Mouse (Mus musculus) adrenal gland, postnatal 0 days (tissue): Measurements from ENCODE around the gene Zcchc10. TPM values are rescaled to one million over a fixed set of nuclear protein-coding genes. Genes with fewer than 3 reads are reported as not detected.

Source experiments
- polyA plus RNA-seq: library from polyadenylated mRNA; unstranded; fragments of >200 nt; fragmentation: Nextera tagmentation; extraction: Ambion mirVana; gene quantifications from 2 replicates; pipeline ENCODE4 v1.2.1, GENCODE M21; 2015

Gene Zcchc10
- 16.0 and 16.5 TPM in 2 replicates for polyA plus RNA-seq

DNA sequence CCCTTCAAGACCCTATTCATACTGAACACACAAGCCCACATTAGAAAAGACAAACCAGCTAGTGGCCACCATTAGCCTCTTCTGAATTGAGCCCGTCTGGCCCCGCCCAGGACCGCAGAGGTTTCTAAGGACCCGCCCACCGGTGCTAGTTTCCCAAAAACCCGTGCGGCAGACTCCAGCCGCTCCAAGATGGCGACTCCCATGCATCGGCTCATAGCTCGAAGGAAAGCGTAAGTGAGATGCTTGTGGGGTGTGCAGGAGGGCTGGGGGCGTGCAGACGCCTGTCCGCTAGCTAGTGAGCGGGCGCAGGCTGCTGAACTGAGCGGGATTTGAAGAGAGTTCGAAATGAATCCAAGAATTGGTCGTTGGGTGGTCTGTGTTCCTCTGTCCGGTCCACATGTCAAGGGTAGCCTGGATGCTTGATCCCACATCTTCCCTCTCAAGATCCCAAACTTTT is at the start of gene Zcchc10:
TSS of gene Zcchc10 (plus strand) at position 168 of the 457 bp plus-strand sequence.

DNA sequence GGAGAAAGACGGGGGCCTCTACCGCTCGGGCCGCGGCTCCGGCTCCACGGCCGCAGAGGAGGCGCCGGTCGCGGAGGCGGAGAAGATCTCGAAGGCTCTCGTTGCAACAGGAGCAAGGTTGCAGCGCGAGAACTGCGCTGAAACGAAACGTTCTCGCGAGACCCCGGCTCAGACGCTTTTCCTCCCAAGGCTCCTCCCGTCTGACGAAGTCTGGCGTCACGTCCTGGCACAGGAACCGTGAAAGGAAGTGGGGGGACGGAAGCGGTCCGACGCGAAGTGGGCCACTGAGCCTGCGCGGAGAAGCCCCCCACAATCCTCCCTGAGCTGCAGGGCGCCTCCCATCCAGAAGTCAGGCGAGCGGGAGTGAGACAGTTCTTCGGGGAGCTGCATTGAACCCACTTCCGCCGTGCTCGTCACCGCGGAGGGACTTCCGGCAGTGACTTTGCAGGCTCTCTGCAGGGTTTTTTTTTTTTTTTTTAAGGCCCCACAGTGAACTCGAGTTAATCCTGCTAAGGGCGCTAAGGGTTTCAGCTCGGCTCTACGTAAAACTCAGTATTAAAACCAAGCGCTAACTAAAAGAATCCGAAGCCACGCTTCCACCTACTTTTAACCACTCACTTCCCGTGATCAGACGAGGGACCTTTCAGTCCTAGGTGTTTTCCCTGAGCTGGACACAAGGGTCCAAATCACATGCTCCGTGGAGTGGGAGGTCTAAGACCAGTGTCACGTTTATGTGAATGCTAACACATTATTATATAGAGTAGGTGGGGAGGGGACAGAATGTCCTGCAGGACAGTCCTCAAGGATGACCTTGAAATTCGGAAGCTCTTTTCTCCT is 23.9 kb upstream of the Zcchc10 start, which contains the start of gene Hspa4:
TSS of gene Hspa4 (minus strand) at position 128 of the 837 bp plus-strand sequence.

DNA sequence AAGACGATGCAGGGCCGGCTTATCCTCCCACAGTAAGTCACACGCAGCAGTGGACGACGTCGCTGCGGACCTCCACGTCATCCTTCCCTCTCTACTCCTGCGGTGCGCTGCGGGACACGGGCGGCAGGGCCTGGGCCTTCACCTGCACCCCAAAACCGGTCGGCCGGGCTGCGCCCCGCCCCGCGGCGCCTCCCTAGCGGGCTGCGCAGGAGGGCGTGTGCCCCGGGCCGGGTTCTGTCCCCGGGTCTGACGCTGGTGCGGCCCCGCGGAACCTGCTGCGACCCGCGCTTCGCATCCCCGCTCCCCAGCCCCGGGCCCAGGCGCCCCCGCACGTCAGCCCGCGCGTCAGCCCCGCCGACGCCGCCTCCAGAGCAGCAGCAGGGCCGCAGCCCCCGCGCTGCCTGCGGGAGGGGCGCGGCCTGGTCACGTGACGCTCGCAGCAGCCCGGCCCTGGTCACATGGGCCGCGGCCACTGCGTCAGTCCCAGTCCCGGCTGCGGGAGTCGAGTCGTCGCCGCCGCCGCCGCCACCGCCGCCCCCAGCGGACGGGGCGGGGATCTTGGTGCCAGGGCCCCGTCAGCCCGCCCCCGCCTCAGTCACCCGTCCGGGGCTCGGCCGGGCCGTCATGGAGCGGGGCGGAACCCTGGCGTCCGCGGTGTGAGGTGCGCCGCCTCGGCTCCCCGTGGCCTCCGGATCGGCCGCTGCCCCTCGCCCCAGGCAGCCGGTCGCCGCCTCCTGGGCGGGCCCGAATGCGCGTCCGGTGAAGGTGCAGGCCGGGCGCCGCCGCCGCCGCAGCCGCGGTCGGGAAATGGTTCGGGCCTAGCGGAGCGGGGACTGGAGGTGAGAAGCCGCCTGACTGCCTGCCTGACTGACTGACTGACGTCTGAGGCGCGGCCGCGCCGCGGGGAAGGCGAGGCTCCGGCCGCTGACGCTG is 26.1 kb downstream of the Zcchc10 start, which contains the start of gene Aff4:
TSS of gene Aff4 (plus strand) at position 543 of the 933 bp plus-strand sequence.

Other genes with a start within 250 kb of the Zcchc10 start
- 38.3 and 72.3 TPM in 2 replicates for gene Hspa4, start 24.2 kb upstream of the Zcchc10 start, polyA plus RNA-seq
- 27.4 and 49.1 TPM in 2 replicates for gene Aff4, start 26.2 kb downstream of the Zcchc10 start, polyA plus RNA-seq
- 5.2 and 5.8 TPM in 2 replicates for gene Leap2, start 98.5 kb downstream of the Zcchc10 start, polyA plus RNA-seq
- 1,354 and 1,609 TPM in 2 replicates for gene Uqcrq, start 106.2 kb downstream of the Zcchc10 start, polyA plus RNA-seq
- 0.50 and 0.92 TPM in 2 replicates for gene Gdf9, start 106.3 kb downstream of the Zcchc10 start, polyA plus RNA-seq
- gene Gm10447, start 132.4 kb downstream of the Zcchc10 start, polyA plus RNA-seq = 0.38 and 0.47 TPM in 2 replicates
- 3.2 and 3.6 TPM in 2 replicates for gene Shroom1, start 132.5 kb downstream of the Zcchc10 start, polyA plus RNA-seq
- gene Gm9837, start 145.8 kb downstream of the Zcchc10 start, polyA plus RNA-seq = not detected in 2 replicates
- gene Gm9945, start 155.5 kb downstream of the Zcchc10 start, polyA plus RNA-seq = not detected in 2 replicates
- gene Sowaha, start 155.6 kb downstream of the Zcchc10 start, polyA plus RNA-seq = 0.49 and 0.81 TPM in 2 replicates
- gene Sept8, start 194.6 kb downstream of the Zcchc10 start, polyA plus RNA-seq = 19.4 and 20.2 TPM in 2 replicates
- 61.3 and 63.0 TPM in 2 replicates for gene Kif3a, start 242.7 kb downstream of the Zcchc10 start, polyA plus RNA-seq